Mouse (Mus musculus) spleen, adult 18-20 months (tissue): Measurements from ENCODE around the gene Pdxp.

ENCODE experiments used
- DNase-seq, 2 experiments: peaks; one replicate each; pipeline ENCODE4 v3.0.0; 2022; ENCODE audit warnings: mixed read lengths in 2 of 2

The Pdxp gene

GRCm38 (mm10) chr15:78928539-78928938, 14.8 kb downstream of the Pdxp start:
- no peak for DNase-seq

DNA sequence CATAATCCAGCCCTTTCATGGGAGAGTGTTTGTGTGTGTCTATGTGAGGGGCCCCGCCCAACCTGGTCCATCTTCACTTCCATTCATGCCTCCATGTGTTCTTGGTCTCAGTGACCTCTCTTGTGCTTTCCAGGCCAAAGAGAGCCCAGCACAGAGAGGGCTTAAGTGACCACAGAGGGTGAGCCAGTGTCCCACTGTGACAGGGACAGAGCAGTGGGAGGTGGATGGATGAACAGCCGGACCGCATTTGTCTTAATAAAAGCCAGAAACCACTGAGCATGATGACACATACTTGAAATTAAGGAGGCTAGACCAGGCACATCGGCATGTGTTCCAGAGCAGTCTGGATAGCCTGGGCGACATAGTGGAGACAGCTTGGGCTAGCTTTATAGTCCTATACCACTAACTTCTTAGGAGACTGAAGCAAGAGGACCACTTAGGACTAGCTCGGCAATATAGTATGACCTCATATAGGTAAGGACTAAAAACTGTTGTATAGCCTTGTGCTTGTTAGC, 16.5 kb downstream of the Pdxp start:
- no peak for DNase-seq

DNA sequence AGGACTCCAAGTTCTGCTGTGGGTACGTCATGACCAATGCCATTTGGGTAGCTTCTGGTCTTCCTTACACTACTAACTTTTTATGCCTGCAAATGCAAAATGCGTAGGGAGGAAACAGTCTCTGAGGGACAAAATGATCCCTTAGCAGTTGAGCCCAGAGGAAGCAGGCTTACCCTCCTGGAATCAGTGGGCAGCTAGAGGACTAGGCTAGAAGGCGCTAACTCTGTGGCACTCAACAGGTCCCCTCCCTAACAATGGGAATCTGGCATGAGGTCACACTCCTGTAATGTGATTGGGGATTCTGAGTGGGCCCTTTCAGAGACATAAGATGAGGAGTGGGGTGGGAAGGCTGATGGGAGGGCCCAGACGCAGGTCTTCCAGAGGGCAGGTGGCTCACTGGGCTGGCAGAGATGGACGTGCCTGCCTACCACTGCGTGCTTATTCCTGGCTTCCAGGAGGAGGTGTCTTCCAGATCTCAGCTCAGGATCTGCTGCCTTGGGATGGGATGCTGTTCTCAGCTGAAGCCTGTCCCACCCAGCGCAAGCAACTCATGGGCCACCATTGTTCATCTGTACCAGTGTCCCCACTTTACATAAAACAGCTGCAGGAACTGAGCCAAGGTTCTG, 17.2 kb downstream of the Pdxp start:
- DNase-seq: no peak

DNA sequence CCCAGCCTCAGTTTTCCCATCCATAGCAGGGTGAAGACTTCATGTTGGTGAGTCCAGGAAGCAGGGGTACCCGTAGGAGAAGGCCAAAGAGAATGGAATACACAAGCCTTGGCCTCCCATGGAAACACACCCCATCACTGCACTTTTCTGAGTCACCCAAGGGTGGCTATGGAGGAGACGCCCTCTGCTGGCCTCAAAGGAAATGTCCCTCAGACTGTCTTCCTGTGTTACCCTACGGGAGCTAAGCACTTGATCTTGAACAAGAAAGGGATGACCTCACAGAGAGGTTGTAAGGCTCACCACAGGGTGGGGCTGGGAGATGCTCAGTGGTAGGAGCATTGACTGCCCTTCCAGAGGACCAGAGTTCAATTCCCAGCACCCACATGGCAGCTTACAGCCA, 17.9 kb downstream of the Pdxp start:
- DNase-seq: peak; percentile 41 to 59

- DNase-seq: peak; percentile 65 to 79
Measured at GRCm38 (mm10) chr15:78934784-78935320, 21.1 kb downstream of the Pdxp start, which contains the start of gene Nol12. Gene Nol12 (plus strand): TSS chr15:78934933.

- no peak for DNase-seq
Measured at GRCm38 (mm10) chr15:78936403-78936802, 22.7 kb downstream of the Pdxp start.

DNA sequence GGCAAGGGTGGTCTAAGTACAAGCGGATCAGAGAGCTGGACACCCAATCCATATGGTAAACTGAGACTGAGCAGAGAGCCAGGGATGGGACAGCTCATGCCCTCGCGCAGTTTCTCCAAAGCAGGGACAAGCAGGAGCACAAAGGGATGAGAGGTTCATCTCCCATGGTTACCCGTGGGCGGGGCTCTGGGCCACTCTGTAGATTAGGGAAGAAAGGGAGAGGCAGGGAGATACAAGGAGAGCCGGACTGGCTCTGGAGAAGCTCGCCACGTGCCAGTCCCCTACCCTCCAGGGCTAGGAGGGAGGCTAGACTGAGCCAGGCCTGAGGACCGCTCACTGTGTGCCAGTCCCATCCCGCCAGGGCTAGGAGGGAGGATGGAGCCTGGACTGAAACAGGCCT, 23.6 kb downstream of the Pdxp start:
- DNase-seq: no peak

- DNase-seq: no peak
Measured at GRCm38 (mm10) chr15:78937963-78938362, 24.2 kb downstream of the Pdxp start.

GRCm38 (mm10) chr15:78940325-78940724, 26.6 kb downstream of the Pdxp start:
- no peak for DNase-seq

GRCm38 (mm10) chr15:78942663-78943062, 28.9 kb downstream of the Pdxp start:
- DNase-seq: peak; percentile 38 to 69

- DNase-seq: no peak
Measured at GRCm38 (mm10) chr15:78946232-78946631, 32.5 kb downstream of the Pdxp start.

- DNase-seq: peak; percentile 32 to 50
Measured at GRCm38 (mm10) chr15:78947657-78948056, 33.9 kb downstream of the Pdxp start, which contains the start of gene Triobp. Gene Triobp (plus strand): TSS chr15:78947724.

DNA sequence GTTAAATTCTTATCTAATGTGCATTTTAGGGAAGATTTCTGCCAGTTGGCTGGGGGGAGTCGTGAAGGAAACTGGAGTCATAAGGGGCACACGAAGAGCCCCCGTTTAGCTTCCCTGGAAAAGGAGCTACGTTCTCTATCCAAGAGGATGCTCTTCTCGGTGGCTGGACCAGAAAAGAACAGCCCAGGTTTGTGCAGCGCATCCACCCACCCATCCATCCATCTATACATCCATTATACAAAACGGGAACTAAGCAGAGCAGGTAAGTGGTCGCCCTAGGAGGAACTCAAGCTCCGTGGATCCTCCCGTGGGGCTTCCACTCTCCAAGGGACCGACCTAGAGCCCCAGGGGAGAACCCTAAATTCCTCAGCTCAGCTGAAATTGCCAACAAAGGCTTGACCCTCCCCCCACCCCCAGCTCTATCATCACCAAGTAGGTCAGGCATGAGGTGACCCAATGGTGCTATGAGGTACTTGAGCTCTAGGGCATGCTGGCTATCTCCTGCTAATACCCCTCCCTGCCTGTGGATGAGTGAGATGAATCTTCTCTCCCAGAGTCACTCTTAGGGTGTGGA, 34.5 kb downstream of the Pdxp start:
- no peak for DNase-seq

DNA sequence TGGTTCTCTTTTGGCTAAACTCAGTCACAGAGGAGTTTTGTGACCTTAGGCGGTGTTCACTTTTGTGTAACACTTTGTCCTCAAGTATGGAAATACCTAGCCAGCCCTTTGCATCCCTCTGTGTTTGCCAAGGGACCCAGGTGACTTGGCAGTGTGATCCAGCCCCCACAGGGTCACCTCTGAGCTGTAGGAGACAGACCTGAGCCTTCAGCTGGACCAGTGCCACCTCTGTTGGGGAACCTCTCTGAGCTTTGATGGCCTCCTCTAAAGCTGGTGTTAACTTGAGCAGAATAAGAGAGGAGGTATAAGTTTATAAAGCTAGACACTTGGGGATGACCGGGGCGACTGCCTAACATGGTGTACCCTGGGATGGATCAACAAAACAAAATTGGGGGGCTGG, 35.2 kb downstream of the Pdxp start:
- no peak for DNase-seq

- DNase-seq: no peak
Measured at GRCm38 (mm10) chr15:78955663-78956062, 41.9 kb downstream of the Pdxp start.

DNA sequence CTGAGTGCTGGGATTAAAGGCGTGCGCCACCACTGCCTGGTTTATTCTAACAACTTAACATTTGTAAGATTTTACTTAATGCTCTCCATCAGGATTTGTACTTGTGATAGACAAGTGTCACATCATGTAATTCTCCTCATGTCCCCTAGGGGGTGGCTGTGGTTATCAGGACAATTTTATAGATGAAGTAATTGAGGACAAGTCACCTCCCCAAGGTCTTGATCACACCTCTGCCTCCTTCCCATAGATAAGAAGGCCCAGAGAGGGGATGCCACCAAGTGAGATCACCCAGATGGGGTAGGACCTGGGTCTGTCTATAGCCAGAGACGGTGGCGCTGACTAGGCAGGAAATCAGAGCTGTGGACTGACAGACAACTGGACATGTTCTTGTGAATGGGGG, 42.6 kb downstream of the Pdxp start:
- DNase-seq: no peak

GRCm38 (mm10) chr15:78957021-78957420, 43.3 kb downstream of the Pdxp start:
- no peak for DNase-seq

- DNase-seq: no peak
Measured at GRCm38 (mm10) chr15:78959537-78959936, 45.8 kb downstream of the Pdxp start.

- no peak for DNase-seq
Measured at GRCm38 (mm10) chr15:78960088-78960487, 46.4 kb downstream of the Pdxp start.

GRCm38 (mm10) chr15:78962885-78963284, 49.2 kb downstream of the Pdxp start:
- peak in 1 of 2 experiments; percentile 44 for DNase-seq
